Comparison of ENCODE assay signal across 8 mouse cellular contexts in the genomic region with DNA sequence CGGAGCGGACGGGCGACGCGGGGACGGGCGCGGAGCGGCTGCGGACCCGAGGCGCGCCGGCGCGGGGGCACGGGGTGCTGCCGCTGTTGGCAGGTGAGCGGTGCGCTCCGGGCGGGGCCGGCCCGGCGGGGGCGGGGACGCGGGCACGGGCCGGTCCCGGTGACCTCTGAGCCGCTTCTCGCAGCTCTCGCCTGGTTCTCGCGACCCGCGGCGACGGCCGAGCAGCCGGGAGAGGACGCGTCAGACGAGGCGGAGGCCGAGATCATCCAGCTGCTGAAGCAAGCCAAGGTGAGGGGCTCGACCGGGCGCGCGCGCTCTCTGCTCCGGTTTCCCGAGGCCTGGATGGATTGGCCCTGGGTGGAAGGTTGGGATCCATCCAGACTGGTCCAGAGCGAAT. TPM values are rescaled to one million over a fixed set of nuclear protein-coding genes. Genes with fewer than 3 reads are reported as not detected.
A peak's percentile ranks its signal among the peaks of the same experiment; 100 is the strongest.
DNase-seq lines count a peak whose midpoint lies in the region; ATAC-seq lines count a peak whose summit lies in the region.

No protein-coding gene starts in this region.

- WGBS in embryonic facial prominence, embryonic 10.5 days, result 1% methylated on average over 57 of the region's 57 CpGs
- WGBS in hindbrain, embryonic 13.5 days, result 0% methylated on average over 18 of the region's 57 CpGs
- WGBS in liver, embryonic 12.5 days (ENCODE audit: insufficient replicate concordance), result 1% methylated on average over 55 of the region's 57 CpGs
- 1% methylated on average over 46 of the region's 57 CpGs for WGBS in neural tube, embryonic 12.5 days

- H3K27ac ChIP-seq in embryonic facial prominence, embryonic 10.5 days (replicated peaks), result peak overlapping the region; percentile 89
- peak overlapping the region; percentile 93 for H3K27ac ChIP-seq in hindbrain, embryonic 13.5 days
- H3K27ac ChIP-seq in liver, embryonic 12.5 days, result peak overlapping the region; percentile 91
- H3K27ac ChIP-seq in neural tube, embryonic 12.5 days, result peak overlapping the region; percentile 74

- DNase-seq in adrenal gland, postnatal 25 days, result peak; percentile 72
- DNase-seq in adrenal gland, postnatal 10 days, result no peak
- peak; percentile 65 for DNase-seq in 3T3-L1 (ENCODE audit: low read depth, low spot score)
- no peak for DNase-seq in embryonic facial prominence, embryonic 10.5 days (ENCODE audit: low spot score)
- DNase-seq in ovary, postnatal 14 days (ENCODE audit: low spot score), result no peak

- peaks cover 39% of the 10 kb centered on the region for H3K36me3 ChIP-seq in embryonic facial prominence, embryonic 10.5 days (replicated peaks)
- peaks cover 32% of the 10 kb centered on the region for H3K36me3 ChIP-seq in hindbrain, embryonic 13.5 days
- H3K36me3 ChIP-seq in liver, embryonic 12.5 days, result peaks cover 22% of the 10 kb centered on the region
- H3K36me3 ChIP-seq in neural tube, embryonic 12.5 days, result peaks cover 17% of the 10 kb centered on the region; the same call in 1 of the 2 replicates

- H3K9me3 ChIP-seq in embryonic facial prominence, embryonic 10.5 days, result no peaks in the 10 kb centered on the region
- no peaks in the 10 kb centered on the region for H3K9me3 ChIP-seq in hindbrain, embryonic 13.5 days
- H3K9me3 ChIP-seq in liver, embryonic 12.5 days (replicated peaks), result no peaks in the 10 kb centered on the region
- no peaks in the 10 kb centered on the region for H3K9me3 ChIP-seq in neural tube, embryonic 12.5 days

- H3K27me3 ChIP-seq in embryonic facial prominence, embryonic 10.5 days (replicated peaks; ENCODE audit: low read depth, poor library complexity, severe bottlenecking), result no peaks in the 10 kb centered on the region
- H3K27me3 ChIP-seq in hindbrain, embryonic 13.5 days, result no peaks in the 10 kb centered on the region
- H3K27me3 ChIP-seq in liver, embryonic 12.5 days (replicated peaks), result no peaks in the 10 kb centered on the region
- no peaks in the 10 kb centered on the region for H3K27me3 ChIP-seq in neural tube, embryonic 12.5 days (replicated peaks)

- peak overlapping the region; percentile 89 for H3K9ac ChIP-seq in hindbrain, embryonic 13.5 days
- peak overlapping the region; percentile 82 for H3K9ac ChIP-seq in liver, embryonic 12.5 days
- H3K9ac ChIP-seq in neural tube, embryonic 12.5 days, result peak overlapping the region; percentile 87

- peak; percentile 81 for ATAC-seq in hindbrain, embryonic 13.5 days (ENCODE audit: low FRiP score)
- peak; percentile 85 for ATAC-seq in liver, embryonic 12.5 days
- peak; percentile 74 for ATAC-seq in neural tube, embryonic 12.5 days (ENCODE audit: low FRiP score, low read depth)

- H3K4me1 ChIP-seq in embryonic facial prominence, embryonic 10.5 days, result peaks cover 17% of the 10 kb centered on the region
- peaks cover 14% of the 10 kb centered on the region for H3K4me1 ChIP-seq in hindbrain, embryonic 13.5 days (replicated peaks)
- H3K4me1 ChIP-seq in liver, embryonic 12.5 days, result peaks cover 22% of the 10 kb centered on the region
- peaks cover 4% of the 10 kb centered on the region for H3K4me1 ChIP-seq in neural tube, embryonic 12.5 days

- H3K4me2 ChIP-seq in hindbrain, embryonic 13.5 days, result peak overlapping the region; percentile 72
- H3K4me2 ChIP-seq in liver, embryonic 12.5 days, result peak overlapping the region; percentile 91
- H3K4me2 ChIP-seq in neural tube, embryonic 12.5 days (replicated peaks), result peak overlapping the region; percentile 81

- peak overlapping the region; percentile 90 for H3K4me3 ChIP-seq in embryonic facial prominence, embryonic 10.5 days
- peak overlapping the region; percentile 94 for H3K4me3 ChIP-seq in hindbrain, embryonic 13.5 days
- peak overlapping the region; percentile 88 for H3K4me3 ChIP-seq in liver, embryonic 12.5 days
- H3K4me3 ChIP-seq in neural tube, embryonic 12.5 days, result peak overlapping the region; percentile 96

RNA-seq across cellular contexts. Expression of gene Ttc19, which starts 0.3 kb away (rescaled TPM):
- total RNA-seq in adrenal gland, postnatal 25 days (2021), result 36.2 and 43.9 TPM in 2 replicates
- total RNA-seq in adrenal gland, postnatal 10 days (2021), result 10 to 100 TPM; 25.5 to 27.2 TPM
- polyA plus RNA-seq in embryonic facial prominence, embryonic 10.5 days (2016; fragmentation: Nextera tagmentation; extraction: Ambion mirVana), result 18.3 and 19.5 TPM in 2 replicates
- polyA plus RNA-seq in hindbrain, embryonic 13.5 days (2015; fragmentation: Nextera tagmentation; extraction: Ambion mirVana), result 37.5 and 40.2 TPM in 2 replicates
- 8.5 and 8.7 TPM in 2 replicates for polyA plus RNA-seq in liver, embryonic 12.5 days (2016; fragmentation: Nextera tagmentation; extraction: Ambion mirVana)
- 36.4 and 37.0 TPM in 2 replicates for polyA plus RNA-seq in neural tube, embryonic 12.5 days (2016; fragmentation: Nextera tagmentation; extraction: Ambion mirVana)

RNA-seq across cellular contexts. Expression of gene Zswim7, which starts 0.4 kb away (rescaled TPM):
- total RNA-seq in adrenal gland, postnatal 25 days (2021), result 20.2 and 22.1 TPM in 2 replicates
- total RNA-seq in adrenal gland, postnatal 10 days (2021), result 10 to 100 TPM; 18.7 to 24.2 TPM
- 18.1 and 21.7 TPM in 2 replicates for polyA plus RNA-seq in embryonic facial prominence, embryonic 10.5 days (2016; fragmentation: Nextera tagmentation; extraction: Ambion mirVana)
- polyA plus RNA-seq in hindbrain, embryonic 13.5 days (2015; fragmentation: Nextera tagmentation; extraction: Ambion mirVana), result 16.1 and 16.4 TPM in 2 replicates
- polyA plus RNA-seq in liver, embryonic 12.5 days (2016; fragmentation: Nextera tagmentation; extraction: Ambion mirVana), result 14.1 and 14.4 TPM in 2 replicates
- 17.3 and 17.9 TPM in 2 replicates for polyA plus RNA-seq in neural tube, embryonic 12.5 days (2016; fragmentation: Nextera tagmentation; extraction: Ambion mirVana)

RNA-seq across cellular contexts. Expression of gene Adora2b, which starts 32.8 kb away (rescaled TPM):
- total RNA-seq in adrenal gland, postnatal 25 days (2021), result 0.76 and 0.81 TPM in 2 replicates
- total RNA-seq in adrenal gland, postnatal 10 days (2021), result 1 to 10 TPM in 1 of 2 experiments, under 1 TPM in 1; 0.57 to 1.1 TPM
- polyA plus RNA-seq in embryonic facial prominence, embryonic 10.5 days (2016; fragmentation: Nextera tagmentation; extraction: Ambion mirVana), result 7.3 and 8.2 TPM in 2 replicates
- 3.8 and 5.4 TPM in 2 replicates for polyA plus RNA-seq in hindbrain, embryonic 13.5 days (2015; fragmentation: Nextera tagmentation; extraction: Ambion mirVana)
- 0.39 and 0.41 TPM in 2 replicates for polyA plus RNA-seq in liver, embryonic 12.5 days (2016; fragmentation: Nextera tagmentation; extraction: Ambion mirVana)
- polyA plus RNA-seq in neural tube, embryonic 12.5 days (2016; fragmentation: Nextera tagmentation; extraction: Ambion mirVana), result 5.0 and 5.8 TPM in 2 replicates

Comparison
In these comparisons a context has a peak if more than half of its experiments do, and no peak if none do; other contexts are left out.
1. DNase-seq: peak in adrenal gland, postnatal 25 days (single experiment) and 3T3-L1 (single experiment); none in adrenal gland, postnatal 10 days (single experiment), embryonic facial prominence, embryonic 10.5 days (single experiment) and ovary, postnatal 14 days (single experiment).
2. Peak in every context shown above with its lines, with median percentiles within 50 percentile points of each other: H3K27ac ChIP-seq, H3K4me3 ChIP-seq, ATAC-seq, H3K4me2 ChIP-seq and H3K9ac ChIP-seq.